Mouse (Mus musculus): ENCODE results near the gene Cst6. TPM values are rescaled to one million over a fixed set of nuclear protein-coding genes. Genes with fewer than 3 reads are reported as not detected.

Cst6 gene
- total RNA-seq, 2 experiments from 2014 or later, result 5.4 to 7.4 TPM

Other genes starting within 250 kb of the Cst6 start
- 100 to 1,000 TPM; 163 to 166 TPM for gene Rab1b, start 242.5 kb downstream of the Cst6 start, total RNA-seq (2021)
- 100 to 1,000 TPM; 170 to 176 TPM for gene Klc2, start 231.0 kb downstream of the Cst6 start, total RNA-seq (2021)
- 10 to 100 TPM; 71.2 to 73.5 TPM for gene Pacs1, start 76.5 kb downstream of the Cst6 start, total RNA-seq (2021)
- gene Sf3b2, start 54.1 kb downstream of the Cst6 start, total RNA-seq (2021), result 100 to 1,000 TPM; 197 to 198 TPM
- gene Gal3st3, start 51.2 kb downstream of the Cst6 start, total RNA-seq (2021), result 100 to 1,000 TPM; 104 to 111 TPM
- not detected for gene Catsper1, start 13.8 kb downstream of the Cst6 start, total RNA-seq (2021)
- gene Eif1ad, start 17.2 kb upstream of the Cst6 start, total RNA-seq (2021), result 10 to 100 TPM; 25.9 to 28.3 TPM
- gene Banf1, start 17.6 kb upstream of the Cst6 start, total RNA-seq (2021), result 100 to 1,000 TPM; 110 to 114 TPM
- gene Sart1, start 39.1 kb upstream of the Cst6 start, total RNA-seq (2021), result 10 to 100 TPM; 84.3 to 95.6 TPM
- under 1 TPM in 1 of 2 experiments, not detected in 1; 0.85 TPM for gene Tsga10ip, start 53.0 kb upstream of the Cst6 start, total RNA-seq (2021)
- gene Drap1, start 75.4 kb upstream of the Cst6 start, total RNA-seq (2021), result 100 to 1,000 TPM; 234 to 244 TPM
- gene AI837181, start 75.6 kb upstream of the Cst6 start, total RNA-seq (2021), result 10 to 100 TPM; 55.7 to 57.5 TPM
- gene Fosl1, start 98.0 kb upstream of the Cst6 start, total RNA-seq (2021), result not detected
- 10 to 100 TPM; 26.4 to 32.9 TPM for gene Ccdc85b, start 108.3 kb upstream of the Cst6 start, total RNA-seq (2021)
- gene Fibp, start 111.0 kb upstream of the Cst6 start, total RNA-seq (2021), result 100 to 1,000 TPM in 1 of 2 experiments, 10 to 100 TPM in 1; 83.7 to 108 TPM
- gene Ctsw, start 118.9 kb upstream of the Cst6 start, total RNA-seq (2021), result 1 to 10 TPM; 2.6 to 2.9 TPM
- 10 to 100 TPM; 18.4 to 19.6 TPM for gene Efemp2, start 124.4 kb upstream of the Cst6 start, total RNA-seq (2021)
- 10 to 100 TPM; 34.2 to 40.9 TPM for gene Mus81, start 138.8 kb upstream of the Cst6 start, total RNA-seq (2021)
- gene Cfl1, start 140.9 kb upstream of the Cst6 start, total RNA-seq (2021), result 1,000 to 10,000 TPM; 1,802 to 1,826 TPM
- 1 to 10 TPM; 5.6 to 9.8 TPM for gene 1700020D05Rik, start 154.2 kb upstream of the Cst6 start, total RNA-seq (2021)
- gene Snx32, start 161.0 kb upstream of the Cst6 start, total RNA-seq (2021), result 10 to 100 TPM; 63.1 to 66.2 TPM
- not detected for gene Ovol1, start 211.1 kb upstream of the Cst6 start, total RNA-seq (2021)
- 1 to 10 TPM; 8.6 to 8.8 TPM for gene Ap5b1, start 218.5 kb upstream of the Cst6 start, total RNA-seq (2021)